In genomic region chr10:19034764-19035163, GRCm38 (mm10) we compare ENCODE assay signal across 17 mouse cellular contexts. TPM values are rescaled to one million over a fixed set of nuclear protein-coding genes. Genes with fewer than 3 reads are reported as not detected.
A peak's percentile ranks its signal among the peaks of the same experiment; 100 is the strongest.
DNase-seq lines count a peak whose midpoint lies in the region; ATAC-seq and TF ChIP-seq lines count a peak whose summit lies in the region.
"Had no signal": no experiment of that assay in that cellular context is flagged by ENCODE, and none has a peak within 500 bp of the region (broad histone marks: within the 10 kb centered on the region; RNA-seq: fewer than 3 reads in every experiment).

No protein-coding gene starts in this region.

- ATAC-seq in embryonic facial prominence, embryonic 14.5 days (ENCODE audit: low read depth): no peak
- ATAC-seq in hindbrain, embryonic 15.5 days (ENCODE audit: low FRiP score, low read depth): 0 out of 2 replicates have a peak, but pooled peaks have one; percentile 38
- no peak for ATAC-seq in hindbrain, embryonic 11.5 days (ENCODE audit: low FRiP score)
- peak; percentile 8; the same call in 1 of the 2 replicates for ATAC-seq in lung, postnatal 0 days
- ATAC-seq: midbrain, embryonic 16.5 days had no signal

- intact Hi-C loops in gastrocnemius, postnatal 14 days (cut with DNase I; ENCODE audit: low total_unique reads): no loop called here

- peak; percentile 14 for DNase-seq in embryonic facial prominence, embryonic 14.5 days (ENCODE audit: low spot score)
- no peak for DNase-seq in embryonic facial prominence, embryonic 10.5 days (ENCODE audit: low spot score)
- no peak for DNase-seq in hindbrain, embryonic 11.5 days (ENCODE audit: low spot score)
- DNase-seq in lung, postnatal 0 days (ENCODE audit: low spot score): peak; percentile 21
- no peak for DNase-seq in lung, postnatal 4 days
- DNase-seq in gastrocnemius, postnatal 14 days: no peak
- DNase-seq: B cell, adult 2 months; cerebellum, adult 8-10 months; gastrocnemius, postnatal 25 days; kidney, postnatal 4 days; thymus, adult 18-20 months had no signal

- H3K4me2 ChIP-seq in embryonic facial prominence, embryonic 14.5 days (ENCODE audit: low read depth, low read length): no peak overlapping the region
- H3K4me2 ChIP-seq in hindbrain, embryonic 15.5 days: no peak overlapping the region
- no peak overlapping the region for H3K4me2 ChIP-seq in hindbrain, embryonic 11.5 days (replicated peaks; ENCODE audit: low read depth, low read length)
- no peak overlapping the region for H3K4me2 ChIP-seq in lung, postnatal 0 days (replicated peaks; ENCODE audit: low read depth, low read length)
- H3K4me2 ChIP-seq: limb, embryonic 15.5 days had no signal

- TF ChIP-seq EP300 in lung, postnatal 0 days (IDR thresholded peaks at IDR 0.05): no peak

- no peak overlapping the region for H3K9ac ChIP-seq in embryonic facial prominence, embryonic 14.5 days (ENCODE audit: low read depth, low read length)
- no peak overlapping the region for H3K9ac ChIP-seq in hindbrain, embryonic 15.5 days
- H3K9ac ChIP-seq in hindbrain, embryonic 11.5 days (ENCODE audit: low read depth, low read length): no peak overlapping the region
- H3K9ac ChIP-seq in lung, postnatal 0 days (replicated peaks; ENCODE audit: low read depth): no peak overlapping the region
- H3K9ac ChIP-seq: limb, embryonic 15.5 days had no signal

- H3K36me3 ChIP-seq in embryonic facial prominence, embryonic 14.5 days (ENCODE audit: control insufficient read depth, insufficient read depth, low read length): no peaks in the 10 kb centered on the region
- no peaks in the 10 kb centered on the region for H3K36me3 ChIP-seq in embryonic facial prominence, embryonic 10.5 days (replicated peaks)
- no peaks in the 10 kb centered on the region for H3K36me3 ChIP-seq in hindbrain, embryonic 15.5 days
- H3K36me3 ChIP-seq in hindbrain, embryonic 11.5 days (ENCODE audit: control insufficient read depth, insufficient read depth, low read length): no peaks in the 10 kb centered on the region
- H3K36me3 ChIP-seq in lung, postnatal 0 days (ENCODE audit: insufficient read depth, low read length): no peaks in the 10 kb centered on the region
- H3K36me3 ChIP-seq in small intestine, adult 2 months (ENCODE audit: control insufficient read depth, insufficient read depth, low read length): no peaks in the 10 kb centered on the region
- H3K36me3 ChIP-seq: G1E; limb, embryonic 15.5 days had no signal

- H3K4me3 ChIP-seq in embryonic facial prominence, embryonic 14.5 days (ENCODE audit: low read depth, low read length): no peak overlapping the region
- no peak overlapping the region for H3K4me3 ChIP-seq in embryonic facial prominence, embryonic 10.5 days
- no peak overlapping the region for H3K4me3 ChIP-seq in hindbrain, embryonic 15.5 days
- H3K4me3 ChIP-seq in hindbrain, embryonic 11.5 days (ENCODE audit: low read depth, low read length): no peak overlapping the region
- H3K4me3 ChIP-seq in lung, postnatal 0 days (ENCODE audit: low read depth, low read length): no peak overlapping the region
- H3K4me3 ChIP-seq in small intestine, adult 2 months (ENCODE audit: low read depth, low read length): no peak overlapping the region
- H3K4me3 ChIP-seq: limb, embryonic 15.5 days had no signal

- TF ChIP-seq POLR2A in small intestine, adult 2 months (IDR thresholded peaks at IDR 0.05; ENCODE audit: low read depth, low read length): no peak

- WGBS in embryonic facial prominence, embryonic 14.5 days: 76% methylated on average over 3 of the region's 3 CpGs
- 94% methylated on average over 3 of the region's 3 CpGs for WGBS in embryonic facial prominence, embryonic 10.5 days
- WGBS in hindbrain, embryonic 15.5 days: 72% methylated on average over 3 of the region's 3 CpGs
- WGBS in hindbrain, embryonic 11.5 days: 88% methylated on average over 3 of the region's 3 CpGs
- 66% methylated on average over 3 of the region's 3 CpGs for WGBS in lung, postnatal 0 days
- WGBS in small intestine, adult 2 months: 27% methylated on average over 3 of the region's 3 CpGs

- no peaks in the 10 kb centered on the region for H3K27me3 ChIP-seq in embryonic facial prominence, embryonic 14.5 days (replicated peaks; ENCODE audit: control insufficient read depth, insufficient read depth, low read length)
- no peaks in the 10 kb centered on the region for H3K27me3 ChIP-seq in embryonic facial prominence, embryonic 10.5 days (replicated peaks; ENCODE audit: low read depth, poor library complexity, severe bottlenecking)
- H3K27me3 ChIP-seq in hindbrain, embryonic 15.5 days: no peaks in the 10 kb centered on the region
- H3K27me3 ChIP-seq in hindbrain, embryonic 11.5 days (ENCODE audit: control insufficient read depth, insufficient read depth, low read length): no peaks in the 10 kb centered on the region
- H3K27me3 ChIP-seq in lung, postnatal 0 days (replicated peaks; ENCODE audit: insufficient read depth, low read length): no peaks in the 10 kb centered on the region
- H3K27me3 ChIP-seq in small intestine, adult 2 months (ENCODE audit: control insufficient read depth, insufficient read depth, low read length): no peaks in the 10 kb centered on the region
- H3K27me3 ChIP-seq: limb, embryonic 15.5 days had no signal

- no peaks in the 10 kb centered on the region for H3K9me3 ChIP-seq in embryonic facial prominence, embryonic 14.5 days (ENCODE audit: control insufficient read depth, low read length)
- no peaks in the 10 kb centered on the region for H3K9me3 ChIP-seq in embryonic facial prominence, embryonic 10.5 days
- H3K9me3 ChIP-seq in hindbrain, embryonic 15.5 days: no peaks in the 10 kb centered on the region
- no peaks in the 10 kb centered on the region for H3K9me3 ChIP-seq in hindbrain, embryonic 11.5 days (ENCODE audit: control insufficient read depth, low read length)
- H3K9me3 ChIP-seq in lung, postnatal 0 days (ENCODE audit: low read length): no peaks in the 10 kb centered on the region
- H3K9me3 ChIP-seq: G1E; limb, embryonic 15.5 days had no signal

- no peaks in the 10 kb centered on the region for H3K4me1 ChIP-seq in embryonic facial prominence, embryonic 14.5 days (ENCODE audit: control insufficient read depth, insufficient read depth, low read length)
- H3K4me1 ChIP-seq in embryonic facial prominence, embryonic 10.5 days: no peaks in the 10 kb centered on the region
- H3K4me1 ChIP-seq in hindbrain, embryonic 15.5 days (replicated peaks): no peaks in the 10 kb centered on the region
- no peaks in the 10 kb centered on the region for H3K4me1 ChIP-seq in hindbrain, embryonic 11.5 days (replicated peaks; ENCODE audit: control insufficient read depth, insufficient read depth, low read length)
- H3K4me1 ChIP-seq in lung, postnatal 0 days (ENCODE audit: insufficient read depth, low read depth, low read length): 0 out of 2 replicates have a peak, but pooled peaks cover 3% of the 10 kb centered on the region
- H3K4me1 ChIP-seq in small intestine, adult 2 months (ENCODE audit: control insufficient read depth, insufficient read depth, insufficient read length, low read length): peaks cover 9% of the 10 kb centered on the region
- H3K4me1 ChIP-seq: limb, embryonic 15.5 days had no signal

- TF ChIP-seq CTCF in lung, postnatal 0 days (IDR thresholded peaks at IDR 0.05): no peak
- TF ChIP-seq CTCF in small intestine, adult 2 months (IDR thresholded peaks at IDR 0.05; ENCODE audit: extremely low read depth, insufficient read length, insufficient replicate concordance, low read depth, low read length): no peak

- H3K27ac ChIP-seq in embryonic facial prominence, embryonic 14.5 days (replicated peaks; ENCODE audit: low read depth, low read length): no peak overlapping the region
- H3K27ac ChIP-seq in embryonic facial prominence, embryonic 10.5 days (replicated peaks): no peak overlapping the region
- H3K27ac ChIP-seq in hindbrain, embryonic 15.5 days (replicated peaks): no peak overlapping the region
- no peak overlapping the region for H3K27ac ChIP-seq in hindbrain, embryonic 11.5 days (ENCODE audit: low read depth, low read length)
- no peak overlapping the region for H3K27ac ChIP-seq in lung, postnatal 0 days (ENCODE audit: low read length)
- peak overlapping the region; percentile 59 for H3K27ac ChIP-seq in small intestine, adult 2 months (ENCODE audit: insufficient read depth, low read depth, low read length)
- H3K27ac ChIP-seq: limb, embryonic 15.5 days; macrophage had no signal

RNA-seq across cellular contexts. Expression of gene Tnfaip3, which starts 19.3 kb away (rescaled TPM):
- 4.7 and 4.8 TPM in 2 replicates for polyA plus RNA-seq in embryonic facial prominence, embryonic 14.5 days (2014; fragmentation: Nextera tagmentation; extraction: Ambion mirVana)
- 1.4 and 1.6 TPM in 2 replicates for polyA plus RNA-seq in embryonic facial prominence, embryonic 10.5 days (2016; fragmentation: Nextera tagmentation; extraction: Ambion mirVana)
- 2.2 and 2.6 TPM in 2 replicates for polyA plus RNA-seq in hindbrain, embryonic 15.5 days (2015; fragmentation: Nextera tagmentation; extraction: Ambion mirVana)
- 1.4 and 2.0 TPM in 2 replicates for polyA plus RNA-seq in hindbrain, embryonic 11.5 days (2014; fragmentation: Nextera tagmentation; extraction: Ambion mirVana)
- 4.9 and 9.5 TPM in 2 replicates for polyA plus RNA-seq in lung, postnatal 0 days (2015; fragmentation: Nextera tagmentation; extraction: Ambion mirVana)
- polyA plus RNA-seq in small intestine, adult 2 months (2012; rRNA removed): 4.1 and 7.4 TPM in 2 replicates
- total RNA-seq in gastrocnemius, postnatal 14 days (2021): 1 to 10 TPM; 2.3 to 5.0 TPM

Comparison
In these comparisons a context has a peak if more than half of its experiments do, and no peak if none do; other contexts are left out.
1. ATAC-seq: peak in hindbrain, embryonic 15.5 days (single experiment) and lung, postnatal 0 days (single experiment); none in embryonic facial prominence, embryonic 14.5 days (single experiment) and hindbrain, embryonic 11.5 days (single experiment).
2. DNase-seq: peak in embryonic facial prominence, embryonic 14.5 days (single experiment) and lung, postnatal 0 days (single experiment); none in embryonic facial prominence, embryonic 10.5 days (single experiment), hindbrain, embryonic 11.5 days (single experiment), lung, postnatal 4 days (0 of 2) and gastrocnemius, postnatal 14 days (single experiment).